Mouse (Mus musculus) kidney, adult 2 months (tissue): ENCODE results near the gene Iqsec1.

Experiments
- CTCF ChIP-seq: fragments of 200-500 bp; conservative IDR thresholded peaks from 2 replicates; pipeline ENCODE4 v1.5.1; 2011; ENCODE audit warnings: low read depth, mild to moderate bottlenecking, control low read depth, low read length, moderate library complexity, mixed read lengths; ENCODE audit not compliant: insufficient read depth, insufficient read length
- POLR2A ChIP-seq: fragments of 200-500 bp; IDR thresholded peaks from one replicate; pipeline ENCODE4 v1.6.1; 2011; ENCODE audit warnings: low read depth, low read length, control low read depth

DNA sequence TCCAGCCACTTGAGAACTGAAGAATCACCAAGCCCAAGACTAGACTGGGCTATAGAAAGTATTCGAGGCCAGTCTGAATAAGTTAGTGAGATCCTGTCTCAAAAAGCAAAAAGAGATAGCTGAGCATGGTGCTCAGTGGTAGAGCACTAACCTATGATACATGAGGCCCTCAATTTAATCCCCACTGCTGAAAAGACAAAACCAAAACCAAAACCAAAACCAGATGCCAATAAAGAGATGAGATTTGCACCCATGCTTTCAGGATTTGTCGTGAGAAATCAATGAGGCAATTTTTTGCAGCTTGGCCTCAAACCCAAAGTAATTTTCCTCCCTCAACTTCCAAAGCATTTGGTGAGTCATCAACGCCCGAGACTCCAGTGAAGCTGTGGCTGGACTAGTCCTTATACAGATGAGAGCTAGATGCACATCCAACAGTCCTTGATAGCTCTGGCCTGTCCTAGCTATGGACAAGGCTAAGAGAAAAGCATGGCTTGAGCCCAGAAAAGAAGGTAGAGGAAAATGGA, 239.0 kb downstream of the Iqsec1 start:
- TF ChIP-seq CTCF = no peak
- no peak for TF ChIP-seq POLR2A
